Mouse (Mus musculus) E14TG2a.4 (cell line): ENCODE results near the gene Myo1a.

ENCODE experiments used
- H3K27me3 ChIP-seq: 2 replicates; pipeline ENCODE4 v1.6.1; 2014; ENCODE audit warnings: low read length, control low read depth; ENCODE audit not compliant: insufficient read depth
- H3K36me3 ChIP-seq: 2 replicates; pipeline ENCODE4 v1.6.1; 2014; ENCODE audit warnings: low read length, control low read depth; ENCODE audit not compliant: insufficient read depth
- H3K4me1 ChIP-seq: replicated peaks from 2 replicates; pipeline ENCODE4 v1.6.1; 2014; ENCODE audit warnings: low read depth, low read length, control low read depth
- H3K4me3 ChIP-seq: replicated peaks from 2 replicates; pipeline ENCODE4 v1.5.1; 2014; ENCODE audit warnings: mild to moderate bottlenecking, low read length
- H3K9me3 ChIP-seq: 2 replicates; pipeline ENCODE4 v1.6.1; 2014; ENCODE audit warnings: low read length, control low read depth
- CTCF ChIP-seq: conservative IDR thresholded peaks from 2 replicates; pipeline ENCODE4 v1.5.1; 2014; ENCODE audit warnings: low read length
- NANOG ChIP-seq: IDR thresholded peaks from 2 replicates; pipeline ENCODE4 v1.6.1; 2014; ENCODE audit warnings: borderline replicate concordance, low read length, mixed read lengths
- POU5F1 ChIP-seq: IDR thresholded peaks from 2 replicates; pipeline ENCODE4 v1.6.1; 2014; ENCODE audit warnings: low read length, borderline replicate concordance

The Myo1a gene

DNA sequence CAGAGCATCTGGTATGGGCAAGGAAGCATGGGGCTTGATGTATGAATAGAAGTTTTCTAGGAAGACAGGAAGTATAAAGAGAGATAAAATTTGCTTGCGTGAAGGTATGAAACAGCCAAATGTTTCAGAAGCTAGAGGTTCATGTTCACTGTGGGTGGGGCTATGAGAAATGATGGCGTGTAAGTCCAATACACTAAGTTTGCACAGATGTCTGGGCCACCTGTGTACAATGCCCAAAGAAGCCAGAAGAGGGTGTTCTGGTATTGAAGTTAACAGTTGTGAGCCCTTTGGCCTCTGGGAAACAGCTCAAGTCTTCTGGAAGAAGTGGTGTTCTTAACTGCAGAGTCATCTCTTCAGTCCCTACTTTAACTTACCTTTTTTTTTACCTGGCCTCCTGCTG, 34.8 kb upstream of the Myo1a start:
- no peaks in the 10 kb centered on the region for H3K36me3 ChIP-seq
- peaks cover 19% of the 10 kb centered on the region for H3K9me3 ChIP-seq
- peaks cover 18% of the 10 kb centered on the region for H3K27me3 ChIP-seq
- H3K4me3 ChIP-seq, result no peak overlapping the region
- TF ChIP-seq NANOG (no peak), CTCF (0 out of 2 replicates have a peak, but pooled peaks have one; percentile 4)
- peaks cover 51% of the 10 kb centered on the region for H3K4me1 ChIP-seq

DNA sequence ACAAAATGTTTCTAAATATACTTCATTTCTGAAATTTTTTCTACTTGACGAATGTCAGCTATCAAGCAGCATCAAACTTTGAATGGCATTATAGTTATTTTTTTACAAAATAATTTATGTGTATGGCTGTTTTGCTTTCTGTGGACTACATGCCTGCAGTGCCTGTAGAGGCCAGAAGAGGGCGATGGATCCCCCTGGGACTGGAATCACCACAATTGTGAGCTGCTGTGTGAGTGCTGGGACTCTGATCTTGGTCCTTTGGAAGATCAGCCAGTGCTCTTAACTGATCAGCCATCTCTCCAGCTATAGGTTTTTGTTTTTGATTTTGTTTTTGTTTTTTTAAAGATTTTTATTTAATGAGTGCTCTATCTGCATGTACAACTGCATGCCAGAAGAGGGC, 33.7 kb upstream of the Myo1a start:
- H3K4me1 ChIP-seq, result peaks cover 45% of the 10 kb centered on the region
- peaks cover 7% of the 10 kb centered on the region for H3K27me3 ChIP-seq
- no peak for TF ChIP-seq NANOG
- no peak for TF ChIP-seq POU5F1
- peak; percentile 84 for TF ChIP-seq CTCF
- H3K9me3 ChIP-seq, result peaks cover 19% of the 10 kb centered on the region
- no peaks in the 10 kb centered on the region for H3K36me3 ChIP-seq
- H3K4me3 ChIP-seq, result no peak overlapping the region

DNA sequence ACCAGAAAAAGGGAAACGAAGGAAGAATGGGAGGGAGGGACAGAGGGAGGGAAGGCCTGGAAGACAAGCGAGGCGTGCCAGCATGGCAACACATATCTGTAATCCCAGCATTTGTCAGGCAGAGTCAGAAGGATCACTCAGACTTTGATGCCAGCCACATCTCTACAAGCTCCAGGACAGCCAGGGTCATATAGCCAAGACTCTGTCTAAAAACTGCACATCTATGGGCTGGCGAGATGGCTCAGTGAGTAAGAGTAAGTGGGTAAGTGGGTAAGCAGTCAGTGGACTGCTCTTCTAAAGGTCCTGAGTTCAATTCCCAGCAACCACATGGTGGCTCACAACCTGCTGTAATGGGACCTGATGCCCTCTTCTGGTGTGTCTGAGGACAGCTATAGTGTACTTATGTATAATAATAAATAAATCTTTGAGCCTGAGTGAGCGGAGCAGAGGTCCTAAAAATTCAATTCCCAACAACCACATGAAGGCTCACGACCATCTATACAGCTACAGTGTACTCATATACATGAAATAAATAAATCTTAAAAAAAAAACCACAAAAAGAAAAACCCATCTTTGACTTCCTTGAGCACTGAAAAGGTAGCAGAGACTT, 30.8 kb upstream of the Myo1a start:
- Histone ChIP-seq H3K4me3 (no peak overlapping the region), H3K36me3 (peaks cover 7% of the 10 kb centered on the region), H3K27me3 (no peaks in the 10 kb centered on the region), H3K9me3 (peaks cover 19% of the 10 kb centered on the region), H3K4me1 (peaks cover 43% of the 10 kb centered on the region)
- TF ChIP-seq NANOG (no peak), CTCF (no peak), POU5F1 (no peak)

DNA sequence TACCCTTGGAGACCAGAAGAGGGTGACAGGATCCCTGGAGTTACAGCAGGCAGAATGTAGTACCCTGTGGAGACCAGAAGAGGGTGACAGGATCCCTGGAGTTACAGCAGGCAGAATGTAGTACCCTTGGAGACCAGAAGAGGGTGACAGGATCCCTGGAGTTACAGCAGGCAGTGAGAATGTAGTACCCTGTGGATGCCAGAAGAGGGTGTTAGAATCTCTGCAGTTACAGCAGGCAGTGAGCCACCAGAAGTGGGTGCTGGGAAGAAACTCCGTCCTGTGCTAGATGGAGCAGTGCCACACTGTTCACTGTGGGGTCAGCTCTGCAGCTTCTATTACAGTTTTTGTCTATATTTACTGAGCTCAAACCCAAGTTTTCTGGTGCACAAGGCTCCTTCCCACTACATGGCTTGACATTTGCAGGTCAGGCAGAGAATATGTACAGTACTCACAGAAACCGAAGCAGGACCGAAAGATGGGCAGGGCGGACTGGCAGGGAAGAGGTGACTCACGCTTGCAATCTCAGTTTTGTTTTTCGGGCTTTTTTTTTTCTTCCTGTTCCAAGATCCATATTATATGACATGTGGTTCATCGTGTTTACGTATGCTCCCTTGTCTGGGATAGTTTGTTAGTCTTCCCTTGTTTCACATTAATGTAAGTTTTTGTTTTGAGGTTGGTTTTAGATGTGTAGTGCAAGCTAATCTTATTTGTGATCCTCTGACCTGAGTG, 30.0 kb upstream of the Myo1a start:
- H3K4me3 ChIP-seq, result no peak overlapping the region
- peaks cover 19% of the 10 kb centered on the region for H3K9me3 ChIP-seq
- H3K36me3 ChIP-seq, result peaks cover 15% of the 10 kb centered on the region

DNA sequence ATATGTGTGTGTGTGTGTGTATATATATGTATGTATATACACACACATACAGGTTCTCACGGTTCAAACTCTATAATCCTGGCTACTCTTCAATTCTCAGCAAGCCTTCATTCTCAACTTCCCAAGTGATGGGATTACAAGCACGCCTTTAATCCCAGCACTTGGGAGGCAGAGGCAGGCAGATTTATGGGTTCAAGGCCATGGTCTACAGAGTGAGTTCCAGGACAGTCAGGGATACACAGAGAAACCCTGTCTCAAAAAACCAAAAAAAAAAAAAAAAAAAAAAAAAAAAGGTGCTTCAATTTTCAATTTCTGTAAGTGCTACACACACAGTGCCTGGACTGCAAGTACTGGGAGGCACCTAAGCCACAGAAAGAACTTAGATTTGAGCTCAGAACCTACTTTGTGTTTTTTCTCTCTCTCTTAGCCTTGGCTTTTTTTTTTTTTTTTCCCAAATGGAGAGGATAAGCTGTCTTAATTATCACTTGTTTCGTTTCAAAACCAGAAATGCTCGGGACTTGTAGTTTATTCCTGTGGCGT, 29.0 kb upstream of the Myo1a start:
- peaks cover 19% of the 10 kb centered on the region for H3K36me3 ChIP-seq
- no peaks in the 10 kb centered on the region for H3K27me3 ChIP-seq

More for the DNA sequence above, 30.0 kb upstream of the Myo1a start:
- TF ChIP-seq NANOG (no peak), CTCF (peak; percentile 100), POU5F1 (no peak)
- Histone ChIP-seq H3K27me3 (no peaks in the 10 kb centered on the region), H3K4me1 (peaks cover 40% of the 10 kb centered on the region)

DNA sequence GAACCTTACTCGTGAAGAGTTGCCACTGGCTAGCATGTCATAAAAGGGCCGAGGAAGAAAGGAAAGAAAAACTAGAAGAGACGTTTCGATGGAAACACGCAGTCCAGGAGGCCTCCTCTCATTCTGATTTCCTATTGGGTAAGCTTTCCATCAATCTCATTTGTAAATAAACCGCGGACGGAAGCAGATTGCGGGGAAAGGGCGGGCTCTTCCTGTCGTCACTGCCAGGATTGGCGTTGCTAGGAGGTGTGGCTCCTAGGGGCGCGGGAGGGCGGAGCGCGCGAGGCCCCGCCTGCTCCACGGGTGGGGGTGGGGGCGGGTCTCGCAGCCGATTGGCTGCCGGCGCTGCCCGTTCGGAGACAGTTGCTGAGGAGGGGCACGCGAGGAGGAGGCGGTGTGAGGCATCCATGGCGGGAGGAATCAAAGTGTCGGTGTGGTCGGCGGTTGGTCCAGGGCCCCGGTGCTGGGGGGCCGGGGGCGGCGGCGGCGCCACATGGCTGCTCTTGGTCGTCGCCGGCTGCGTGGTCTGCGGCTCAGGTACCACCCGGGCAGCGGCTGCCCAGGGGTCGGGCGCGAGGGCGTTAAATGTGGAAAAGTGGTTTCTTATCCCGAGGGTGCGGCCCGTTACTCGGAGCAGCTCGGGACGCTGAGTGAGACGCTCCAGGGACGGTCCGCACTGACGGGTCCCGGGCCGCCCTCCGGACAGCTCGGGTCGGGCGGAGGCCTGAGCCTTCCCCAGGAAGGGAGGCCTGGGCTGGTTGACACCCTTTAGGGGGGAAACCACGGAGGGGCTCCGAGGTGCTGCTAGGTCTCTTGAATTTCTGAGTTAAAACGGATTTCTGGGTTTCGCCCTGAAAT, 28.1 kb upstream of the Myo1a start:
- TF ChIP-seq CTCF, result no peak
- no peak for TF ChIP-seq NANOG
- TF ChIP-seq POU5F1, result no peak
- no peaks in the 10 kb centered on the region for H3K27me3 ChIP-seq

More for the DNA sequence above, 29.0 kb upstream of the Myo1a start:
- Histone ChIP-seq H3K4me1 (peaks cover 31% of the 10 kb centered on the region), H3K9me3 (peaks cover 19% of the 10 kb centered on the region), H3K4me3 (peak overlapping the region; percentile 76)
- TF ChIP-seq POU5F1, result no peak
- no peak for TF ChIP-seq NANOG
- TF ChIP-seq CTCF, result no peak

DNA sequence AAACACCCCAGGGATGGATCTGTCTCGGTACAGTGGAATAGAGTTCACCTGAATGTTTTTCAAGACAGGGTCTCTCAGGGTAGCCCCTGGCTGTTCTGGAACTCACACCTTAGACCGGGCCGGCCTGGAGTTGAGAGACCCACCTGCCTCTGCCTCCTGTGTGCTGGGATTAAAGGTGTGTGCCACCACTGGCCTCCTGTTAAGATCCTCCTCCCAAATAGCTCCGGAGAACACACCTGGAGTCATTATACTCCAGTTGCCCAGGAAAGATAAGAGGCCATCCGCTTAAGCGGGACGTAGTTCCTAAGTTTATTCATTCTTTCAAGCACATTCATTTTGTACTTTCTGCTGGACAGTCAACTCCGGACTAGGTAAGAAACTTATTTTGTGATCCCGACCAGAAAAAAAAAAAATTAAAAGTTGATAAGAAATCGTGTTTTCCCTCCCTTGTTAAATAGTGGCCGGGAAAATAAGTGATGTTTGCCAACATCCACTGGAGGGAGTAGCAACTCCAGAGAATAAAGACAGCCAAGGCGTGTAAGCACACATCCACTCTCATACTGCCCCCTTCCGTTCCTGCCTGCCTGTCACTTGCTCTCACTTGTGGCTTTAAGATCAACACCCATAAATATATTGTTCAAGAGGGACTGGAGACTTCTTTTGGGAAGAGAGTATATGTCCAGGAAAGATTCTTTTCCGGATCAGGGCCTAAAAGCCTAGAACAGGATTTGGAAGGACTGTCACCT, 27.2 kb upstream of the Myo1a start:
- TF ChIP-seq POU5F1 (no peak), NANOG (no peak), CTCF (peak; percentile 49)
- Histone ChIP-seq H3K36me3 (peaks cover 27% of the 10 kb centered on the region), H3K4me3 (peak overlapping the region; percentile 92), H3K4me1 (peaks cover 34% of the 10 kb centered on the region), H3K9me3 (peaks cover 19% of the 10 kb centered on the region), H3K27me3 (no peaks in the 10 kb centered on the region)

More for the DNA sequence above, 28.1 kb upstream of the Myo1a start:
- peaks cover 34% of the 10 kb centered on the region for H3K4me1 ChIP-seq
- peaks cover 19% of the 10 kb centered on the region for H3K9me3 ChIP-seq
- peak overlapping the region; percentile 92 for H3K4me3 ChIP-seq
- H3K36me3 ChIP-seq, result peaks cover 23% of the 10 kb centered on the region

DNA sequence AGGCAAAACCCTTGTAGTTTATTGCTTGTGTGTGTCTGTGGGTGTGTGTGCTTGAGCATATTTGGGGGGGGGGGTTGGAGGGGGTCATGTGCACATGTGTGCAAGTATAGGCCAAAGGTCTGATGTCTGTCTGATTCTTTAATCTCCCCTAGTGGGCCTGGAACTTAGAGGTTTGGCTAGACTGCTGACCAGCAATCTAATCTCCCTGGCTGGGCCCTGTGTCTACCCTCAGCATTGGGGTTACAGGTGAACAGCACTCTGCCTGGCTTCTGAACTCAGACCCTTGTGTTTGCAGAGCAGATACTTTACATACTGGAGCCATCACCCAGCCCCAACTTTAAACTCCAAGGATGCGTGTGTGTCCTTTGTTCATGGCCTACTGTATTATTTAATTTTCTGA, 25.8 kb upstream of the Myo1a start:
- Histone ChIP-seq H3K4me1 (peaks cover 36% of the 10 kb centered on the region), H3K9me3 (peaks cover 8% of the 10 kb centered on the region), H3K27me3 (no peaks in the 10 kb centered on the region), H3K36me3 (peaks cover 27% of the 10 kb centered on the region), H3K4me3 (no peak overlapping the region)
- TF ChIP-seq POU5F1 (no peak), NANOG (no peak), CTCF (no peak)
